Mouse (Mus musculus): ENCODE measurements around the gene Ebf1. TPM values are rescaled to one million over a fixed set of nuclear protein-coding genes. Genes with fewer than 3 reads are reported as not detected.

Gene Ebf1
- polyA plus RNA-seq, 1 experiment: 26.6 TPM

- no peaks in the 10 kb centered on the region for H3K36me3 ChIP-seq (ENCODE audit: control insufficient read depth, insufficient read depth, low read length)
- H3K27me3 ChIP-seq (ENCODE audit: control insufficient read depth, insufficient read depth, low read length): no peaks in the 10 kb centered on the region
- H3K4me1 ChIP-seq (ENCODE audit: control insufficient read depth, insufficient read depth, insufficient read length): peaks cover 2% of the 10 kb centered on the region; the same call in 1 of the 2 replicates
- no peak overlapping the region for H3K4me3 ChIP-seq (ENCODE audit: extremely low read depth, insufficient read depth, insufficient read length)
- TF ChIP-seq CTCF (IDR thresholded peaks at IDR 0.05; ENCODE audit: extremely low read depth, insufficient read depth, insufficient read length, insufficient replicate concordance) (no peak), POLR2A (IDR thresholded peaks at IDR 0.05; ENCODE audit: low read depth, low read length) (no peak)
- 57% methylated on average over 4 of the region's 4 CpGs for WGBS
- H3K27ac ChIP-seq (ENCODE audit: insufficient read depth, low read length): no peak overlapping the region
- no peak for DNase-seq (ENCODE audit: low read depth in 1 of 2, low spot score in 2 of 2)
Measured at GRCm38 (mm10) chr11:44832940-44833254, 215.8 kb downstream of the Ebf1 start.

GRCm38 (mm10) chr11:44833351-44833996 lies 216.4 kb downstream of the Ebf1 start:
- TF ChIP-seq POLR2A (IDR thresholded peaks at IDR 0.05; ENCODE audit: low read depth, low read length) (no peak), CTCF (IDR thresholded peaks at IDR 0.05; ENCODE audit: extremely low read depth, insufficient read depth, insufficient read length, insufficient replicate concordance) (no peak)
- 66% methylated on average over 18 of the region's 18 CpGs for WGBS
- H3K27ac ChIP-seq (ENCODE audit: insufficient read depth, low read length): no peak overlapping the region
- H3K4me3 ChIP-seq (ENCODE audit: extremely low read depth, insufficient read depth, insufficient read length): no peak overlapping the region
- H3K4me1 ChIP-seq (ENCODE audit: control insufficient read depth, insufficient read depth, insufficient read length): peaks cover 2% of the 10 kb centered on the region; the same call in 1 of the 2 replicates
- H3K27me3 ChIP-seq (ENCODE audit: control insufficient read depth, insufficient read depth, low read length): no peaks in the 10 kb centered on the region
- no peaks in the 10 kb centered on the region for H3K36me3 ChIP-seq (ENCODE audit: control insufficient read depth, insufficient read depth, low read length)
- DNase-seq (ENCODE audit: low read depth in 1 of 2, low spot score in 2 of 2): no peak

GRCm38 (mm10) chr11:44835166-44835565 lies 218.0 kb downstream of the Ebf1 start:
- WGBS: 85% methylated on average over 5 of the region's 5 CpGs
- no peak for TF ChIP-seq CTCF (IDR thresholded peaks at IDR 0.05; ENCODE audit: extremely low read depth, insufficient read depth, insufficient read length, insufficient replicate concordance)
- no peak for TF ChIP-seq POLR2A (IDR thresholded peaks at IDR 0.05; ENCODE audit: low read depth, low read length)
- no peaks in the 10 kb centered on the region for H3K36me3 ChIP-seq (ENCODE audit: control insufficient read depth, insufficient read depth, low read length)
- H3K27ac ChIP-seq (ENCODE audit: insufficient read depth, low read length): no peak overlapping the region
- no peak overlapping the region for H3K4me3 ChIP-seq (ENCODE audit: extremely low read depth, insufficient read depth, insufficient read length)
- no peaks in the 10 kb centered on the region for H3K27me3 ChIP-seq (ENCODE audit: control insufficient read depth, insufficient read depth, low read length)
- no peak for DNase-seq (ENCODE audit: low read depth in 1 of 2, low spot score in 2 of 2)
- H3K4me1 ChIP-seq (ENCODE audit: control insufficient read depth, insufficient read depth, insufficient read length): peaks cover 2% of the 10 kb centered on the region; the same call in 1 of the 2 replicates

GRCm38 (mm10) chr11:44837592-44837991 lies 220.5 kb downstream of the Ebf1 start:
- WGBS: 91% methylated on average over 2 of the region's 2 CpGs
- H3K36me3 ChIP-seq (ENCODE audit: control insufficient read depth, insufficient read depth, low read length): no peaks in the 10 kb centered on the region
- no peak overlapping the region for H3K4me3 ChIP-seq (ENCODE audit: extremely low read depth, insufficient read depth, insufficient read length)
- no peak overlapping the region for H3K27ac ChIP-seq (ENCODE audit: insufficient read depth, low read length)
- TF ChIP-seq CTCF (IDR thresholded peaks at IDR 0.05; ENCODE audit: extremely low read depth, insufficient read depth, insufficient read length, insufficient replicate concordance) (no peak), POLR2A (IDR thresholded peaks at IDR 0.05; ENCODE audit: low read depth, low read length) (no peak)
- DNase-seq (ENCODE audit: low read depth in 1 of 2, low spot score in 2 of 2): no peak
- H3K4me1 ChIP-seq (ENCODE audit: control insufficient read depth, insufficient read depth, insufficient read length): peaks cover 2% of the 10 kb centered on the region; the same call in 1 of the 2 replicates
- no peaks in the 10 kb centered on the region for H3K27me3 ChIP-seq (ENCODE audit: control insufficient read depth, insufficient read depth, low read length)

- H3K36me3 ChIP-seq (ENCODE audit: control insufficient read depth, insufficient read depth, low read length): no peaks in the 10 kb centered on the region
- H3K27ac ChIP-seq (ENCODE audit: insufficient read depth, low read length): no peak overlapping the region
- no peak for DNase-seq (ENCODE audit: low read depth in 1 of 2, low spot score in 2 of 2)
- TF ChIP-seq POLR2A (IDR thresholded peaks at IDR 0.05; ENCODE audit: low read depth, low read length) (no peak), CTCF (IDR thresholded peaks at IDR 0.05; ENCODE audit: extremely low read depth, insufficient read depth, insufficient read length, insufficient replicate concordance) (no peak)
- 78% methylated on average over 14 of the region's 14 CpGs for WGBS
- H3K27me3 ChIP-seq (ENCODE audit: control insufficient read depth, insufficient read depth, low read length): no peaks in the 10 kb centered on the region
- no peak overlapping the region for H3K4me3 ChIP-seq (ENCODE audit: extremely low read depth, insufficient read depth, insufficient read length)
- peaks cover 2% of the 10 kb centered on the region; the same call in 1 of the 2 replicates for H3K4me1 ChIP-seq (ENCODE audit: control insufficient read depth, insufficient read depth, insufficient read length)
Measured at GRCm38 (mm10) chr11:44841127-44842056, 224.3 kb downstream of the Ebf1 start.

- no peak for TF ChIP-seq CTCF (IDR thresholded peaks at IDR 0.05; ENCODE audit: extremely low read depth, insufficient read depth, insufficient read length, insufficient replicate concordance)
- no peak for TF ChIP-seq POLR2A (IDR thresholded peaks at IDR 0.05; ENCODE audit: low read depth, low read length)
- H3K27me3 ChIP-seq (ENCODE audit: control insufficient read depth, insufficient read depth, low read length): no peaks in the 10 kb centered on the region
- no peak overlapping the region for H3K27ac ChIP-seq (ENCODE audit: insufficient read depth, low read length)
- H3K4me3 ChIP-seq (ENCODE audit: extremely low read depth, insufficient read depth, insufficient read length): no peak overlapping the region
- 82% methylated on average over 3 of the region's 3 CpGs for WGBS
- no peak for DNase-seq (ENCODE audit: low read depth in 1 of 2, low spot score in 2 of 2)
- H3K4me1 ChIP-seq (ENCODE audit: control insufficient read depth, insufficient read depth, insufficient read length): no peaks in the 10 kb centered on the region
- H3K36me3 ChIP-seq (ENCODE audit: control insufficient read depth, insufficient read depth, low read length): no peaks in the 10 kb centered on the region
Measured at GRCm38 (mm10) chr11:44851874-44852273, 234.8 kb downstream of the Ebf1 start.
